Mouse (Mus musculus): ENCODE measurements around the gene Hcar1.

Hcar1 gene

GRCm38 (mm10) chr5:123879928-123880327 lies at the start of gene Hcar1:
TSS of gene Hcar1 (minus strand) at chr5:123880020.
- DNase-seq (ENCODE audit: low spot score in 2 of 2) = peak in 1 of 2 experiments; percentile 54

GRCm38 (mm10) chr5:123927118-123927517 lies 47.3 kb upstream of the Hcar1 start, which contains the start of gene Gm43518:
TSS of gene Gm43518 (plus strand) at chr5:123927418.
- DNase-seq (ENCODE audit: low spot score in 2 of 2) = no peak

- DNase-seq (ENCODE audit: low spot score in 2 of 2) = no peak
These were observed 42.3 kb upstream of the Hcar1 start for GRCm38 (mm10) chr5:123922112-123922511.

GRCm38 (mm10) chr5:123914852-123915251 lies 35.0 kb upstream of the Hcar1 start:
- no peak for DNase-seq (ENCODE audit: low spot score in 2 of 2)

- DNase-seq (ENCODE audit: low spot score in 2 of 2) = no peak
These were observed 27.8 kb upstream of the Hcar1 start for GRCm38 (mm10) chr5:123907631-123907977.

- peak; percentile 100 for DNase-seq (ENCODE audit: low spot score in 2 of 2)
These were observed 27.3 kb upstream of the Hcar1 start, which contains the start of gene Denr for GRCm38 (mm10) chr5:123906976-123907630. TSS of gene Denr (plus strand) at chr5:123907175.

- no peak for DNase-seq (ENCODE audit: low spot score in 2 of 2)
These were observed 26.5 kb upstream of the Hcar1 start for GRCm38 (mm10) chr5:123906146-123906975.

GRCm38 (mm10) chr5:123904059-123904672 lies 24.3 kb upstream of the Hcar1 start:
- DNase-seq (ENCODE audit: low spot score in 2 of 2) = no peak

GRCm38 (mm10) chr5:123897352-123897751 lies 17.5 kb upstream of the Hcar1 start:
- no peak for DNase-seq (ENCODE audit: low spot score in 2 of 2)

- DNase-seq (ENCODE audit: low spot score in 2 of 2) = no peak
These were observed 16.6 kb upstream of the Hcar1 start for GRCm38 (mm10) chr5:123896395-123896794.

- no peak for DNase-seq (ENCODE audit: low spot score in 2 of 2)
These were observed 13.7 kb upstream of the Hcar1 start for GRCm38 (mm10) chr5:123893520-123893919.

GRCm38 (mm10) chr5:123891669-123892068 lies 11.8 kb upstream of the Hcar1 start:
- DNase-seq (ENCODE audit: low spot score in 2 of 2) = peak; percentile 56 to 79

GRCm38 (mm10) chr5:123890987-123891386 lies 11.2 kb upstream of the Hcar1 start:
- no peak for DNase-seq (ENCODE audit: low spot score in 2 of 2)

GRCm38 (mm10) chr5:123890312-123890711 lies 10.5 kb upstream of the Hcar1 start:
- DNase-seq (ENCODE audit: low spot score in 2 of 2) = no peak

- no peak for DNase-seq (ENCODE audit: low spot score in 2 of 2)
These were observed 6.5 kb upstream of the Hcar1 start for GRCm38 (mm10) chr5:123886365-123886764.

GRCm38 (mm10) chr5:123884332-123884731 lies 4.5 kb upstream of the Hcar1 start:
- no peak for DNase-seq (ENCODE audit: low spot score in 2 of 2)

GRCm38 (mm10) chr5:123883891-123884290 lies 4.1 kb upstream of the Hcar1 start:
- DNase-seq (ENCODE audit: low spot score in 2 of 2) = no peak

- DNase-seq (ENCODE audit: low spot score in 2 of 2) = peak in 1 of 2 experiments; percentile 52
These were observed 958 bp upstream of the Hcar1 start for GRCm38 (mm10) chr5:123880778-123881177.

GRCm38 (mm10) chr5:123878056-123878455 lies 1.8 kb downstream of the Hcar1 start:
- DNase-seq (ENCODE audit: low spot score in 2 of 2) = no peak

GRCm38 (mm10) chr5:123874177-123874576 lies 5.6 kb downstream of the Hcar1 start:
- no peak for DNase-seq (ENCODE audit: low spot score in 2 of 2)

GRCm38 (mm10) chr5:123869615-123870014 lies 10.2 kb downstream of the Hcar1 start:
- DNase-seq (ENCODE audit: low spot score in 2 of 2) = no peak

- DNase-seq (ENCODE audit: low spot score in 2 of 2) = no peak
These were observed 13.4 kb downstream of the Hcar1 start for GRCm38 (mm10) chr5:123866457-123866856.

GRCm38 (mm10) chr5:123865365-123865764 lies 14.5 kb downstream of the Hcar1 start, which contains the start of gene Hcar2:
TSS of gene Hcar2 (minus strand) at chr5:123865499.
- no peak for DNase-seq (ENCODE audit: low spot score in 2 of 2)
